Mouse (Mus musculus) kidney, postnatal 4 days (tissue): ENCODE data around the gene Suclg1.

Source experiments
- DNase-seq, 2 experiments: peaks; one replicate each; pipeline ENCODE4 v3.0.0; 2021; ENCODE audit warnings: mixed read lengths in 2 of 2

The Suclg1 gene

GRCm38 (mm10) chr6:73251336-73251735 lies 3.2 kb downstream of the Suclg1 start:
- DNase-seq, result peak; percentile 25 to 53

- no peak for DNase-seq
Observed at GRCm38 (mm10) chr6:73252396-73252795, 4.2 kb downstream of the Suclg1 start.

- DNase-seq, result no peak
Observed at GRCm38 (mm10) chr6:73253006-73253405, 4.8 kb downstream of the Suclg1 start.

- DNase-seq, result no peak
Observed at GRCm38 (mm10) chr6:73253584-73253983, 5.4 kb downstream of the Suclg1 start.

GRCm38 (mm10) chr6:73254307-73255228 lies 6.4 kb downstream of the Suclg1 start:
- DNase-seq, result peak; percentile 29 to 47

GRCm38 (mm10) chr6:73257068-73257467 lies 8.9 kb downstream of the Suclg1 start:
- no peak for DNase-seq

GRCm38 (mm10) chr6:73260110-73260509 lies 11.9 kb downstream of the Suclg1 start:
- DNase-seq, result no peak

GRCm38 (mm10) chr6:73264801-73265200 lies 16.6 kb downstream of the Suclg1 start:
- DNase-seq, result no peak

GRCm38 (mm10) chr6:73267738-73268311 lies 19.6 kb downstream of the Suclg1 start:
- DNase-seq, result no peak

- no peak for DNase-seq
Observed at GRCm38 (mm10) chr6:73269374-73269773, 21.2 kb downstream of the Suclg1 start.

GRCm38 (mm10) chr6:73271546-73272091 lies 23.4 kb downstream of the Suclg1 start:
- no peak for DNase-seq

- DNase-seq, result no peak
Observed at GRCm38 (mm10) chr6:73275002-73275401, 26.8 kb downstream of the Suclg1 start.

GRCm38 (mm10) chr6:73279681-73280080 lies 31.5 kb downstream of the Suclg1 start:
- peak in 1 of 2 experiments; percentile 37 for DNase-seq

- peak in 1 of 2 experiments; percentile 17 for DNase-seq
Observed at GRCm38 (mm10) chr6:73280546-73281115, 32.4 kb downstream of the Suclg1 start.

- no peak for DNase-seq
Observed at GRCm38 (mm10) chr6:73286326-73286725, 38.1 kb downstream of the Suclg1 start.

GRCm38 (mm10) chr6:73306837-73307236 lies 58.7 kb downstream of the Suclg1 start:
- no peak for DNase-seq

GRCm38 (mm10) chr6:73308685-73309520 lies 60.7 kb downstream of the Suclg1 start:
- DNase-seq, result no peak

- no peak for DNase-seq
Observed at GRCm38 (mm10) chr6:73311335-73311734, 63.2 kb downstream of the Suclg1 start.

GRCm38 (mm10) chr6:73311786-73312185 lies 63.6 kb downstream of the Suclg1 start:
- DNase-seq, result no peak

- peak; percentile 91 to 93 for DNase-seq
Observed at GRCm38 (mm10) chr6:73314923-73315603, 66.9 kb downstream of the Suclg1 start.

GRCm38 (mm10) chr6:73322306-73322705 lies 74.1 kb downstream of the Suclg1 start:
- DNase-seq, result no peak
